Mouse (Mus musculus) left cerebral cortex, postnatal 4 days (tissue): Measurements from ENCODE around the gene Tspan4. TPM values are rescaled to one million over a fixed set of nuclear protein-coding genes. Genes with fewer than 3 reads are reported as not detected.

Experiments used
- DNase-seq: peaks from one replicate; pipeline ENCODE4 v3.0.0-alpha.2; 2022
- intact Hi-C: fragments of 180-260 bp; cut with DNase I; formaldehyde crosslinking; loops from one replicate; pipeline ENCODE4 v1.15.1; 2025
- total RNA-seq, 2 experiments: library from RNA; stranded (reverse); gene quantifications; 2 replicates each; pipeline ENCODE4 v1.2.3; 2021

Tspan4 gene
- 10 to 100 TPM; 33.5 to 35.9 TPM for total RNA-seq

DNA sequence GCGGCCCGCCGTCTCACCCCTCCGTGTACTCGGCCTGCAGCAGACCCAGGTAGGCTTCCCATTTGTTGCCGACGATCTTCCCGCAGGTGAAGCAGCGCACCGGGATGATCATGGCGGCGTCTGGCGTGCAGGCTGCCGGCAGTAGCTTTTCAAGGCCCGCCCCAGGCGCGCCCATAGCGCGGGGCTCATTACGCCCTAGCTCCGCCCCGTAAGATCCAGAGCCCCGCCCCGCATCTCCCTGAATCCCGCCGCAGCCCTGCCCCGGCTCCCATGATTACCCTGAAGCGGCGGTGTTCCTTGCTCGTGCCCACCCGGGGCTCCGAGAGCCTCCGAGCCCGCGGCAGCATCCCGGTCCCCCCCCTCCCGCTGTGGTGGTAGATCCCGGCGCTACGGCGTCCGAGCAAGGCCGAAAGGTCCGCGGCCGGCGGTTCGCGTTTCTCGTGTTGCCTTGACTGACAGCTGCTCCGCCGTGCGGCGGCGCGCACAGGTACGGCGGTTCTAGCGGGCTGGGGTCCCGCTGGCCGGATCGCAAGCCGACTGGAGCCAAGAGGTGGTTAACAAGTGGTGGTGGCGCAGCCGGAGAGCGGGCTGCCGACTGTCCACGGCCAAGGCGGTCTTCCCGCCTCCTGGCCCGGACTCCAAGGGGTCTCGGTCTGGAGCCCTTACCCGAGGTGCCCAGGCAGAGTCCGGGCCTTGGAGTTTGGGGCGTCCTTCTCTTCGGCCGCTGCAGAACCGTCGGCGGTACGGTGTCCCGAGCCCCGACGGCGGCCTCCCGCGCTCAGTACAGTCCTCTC lies at the start of gene Tspan4, which contains the start of gene Polr2l:
Gene Tspan4, plus strand, starts transcription at position 230 of the 794 bp plus-strand sequence.
Gene Polr2l, minus strand, starts transcription at position 122 of the 794 bp plus-strand sequence.
- intact Hi-C loops: no loop called here
- DNase-seq: peak; percentile 85

DNA sequence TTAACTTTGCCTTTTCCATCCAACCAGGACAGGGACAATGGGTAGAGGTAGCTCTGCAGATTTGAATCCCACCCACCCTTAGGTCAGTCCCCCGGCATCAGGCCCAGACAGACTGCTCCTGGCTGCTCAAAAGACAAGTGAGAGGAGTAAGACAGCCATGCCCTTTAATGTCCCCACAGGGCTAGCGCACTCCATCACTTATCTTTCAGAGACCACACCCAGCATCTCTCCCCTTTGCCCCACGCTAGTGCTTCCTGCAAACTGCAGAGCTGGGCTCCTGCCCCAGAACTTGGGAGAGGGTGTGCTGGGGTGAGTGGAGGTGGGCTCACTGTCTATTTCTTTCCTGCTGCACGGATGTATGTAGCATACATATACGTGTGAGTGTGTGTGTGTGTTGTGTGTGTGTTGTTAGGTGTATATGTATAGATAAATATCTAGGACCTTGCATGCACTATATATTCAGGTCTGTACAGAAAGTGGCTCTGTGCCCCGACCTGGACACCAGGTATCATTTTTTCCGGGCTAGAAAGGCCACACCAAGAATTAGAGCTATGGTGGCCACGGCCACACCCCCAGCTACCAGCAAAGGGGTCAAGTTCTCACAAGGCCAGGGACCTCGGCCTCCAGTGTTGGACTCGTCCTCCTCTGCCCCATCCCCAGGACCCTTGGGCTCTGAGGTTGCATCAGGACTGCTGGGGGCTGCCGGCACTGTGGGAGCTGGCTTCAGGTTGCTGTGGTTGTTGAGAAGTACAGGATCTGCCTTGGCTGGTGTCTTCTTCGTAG lies 47.9 kb upstream of the Tspan4 start:
- no peak for DNase-seq
- intact Hi-C loops: no loop called here

DNA sequence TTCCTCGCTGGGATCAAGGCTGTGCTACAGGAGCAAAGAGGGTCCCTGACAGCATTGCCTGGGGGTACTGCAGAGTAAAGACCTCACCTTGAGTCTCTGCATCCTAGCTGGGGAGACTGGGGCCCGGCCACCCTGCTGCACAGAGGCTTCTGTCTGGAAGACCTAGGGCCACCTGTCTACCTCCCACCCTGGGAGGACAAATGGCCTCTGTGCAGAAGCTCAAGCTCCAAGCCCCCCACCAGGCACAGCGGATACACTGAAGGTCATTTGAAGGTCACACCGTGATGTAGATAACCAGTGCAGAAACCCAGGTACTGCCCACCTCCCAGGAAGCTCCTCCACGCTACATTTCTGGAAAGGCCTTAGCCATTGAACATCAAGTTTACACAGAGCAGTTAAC lies 46.3 kb upstream of the Tspan4 start:
- intact Hi-C loops: no loop called here
- no peak for DNase-seq

DNA sequence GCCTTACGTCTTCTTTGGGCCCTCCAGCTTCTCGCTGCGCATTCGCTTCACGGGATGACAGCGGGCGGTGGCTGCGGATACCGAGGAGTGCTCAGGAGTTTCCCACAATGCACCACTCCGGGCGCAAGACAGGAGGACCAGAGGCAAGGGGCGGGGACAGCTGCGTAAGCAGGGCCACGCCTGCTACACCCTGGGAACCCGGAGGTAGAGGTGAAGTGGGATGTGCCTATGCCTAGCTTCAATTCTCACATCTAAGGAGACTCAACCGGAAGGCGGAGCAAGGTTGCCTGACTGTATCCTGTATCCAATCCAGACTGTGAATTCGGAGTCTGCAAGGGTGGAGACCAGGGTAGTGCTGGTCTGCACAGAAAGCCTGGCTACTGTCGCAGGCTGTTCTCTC lies 45.7 kb upstream of the Tspan4 start, which contains the start of gene Cend1:
Gene Cend1, minus strand, starts transcription at position 182 of the 400 bp plus-strand sequence.
- intact Hi-C loops: no loop called here
- DNase-seq: peak; percentile 65

DNA sequence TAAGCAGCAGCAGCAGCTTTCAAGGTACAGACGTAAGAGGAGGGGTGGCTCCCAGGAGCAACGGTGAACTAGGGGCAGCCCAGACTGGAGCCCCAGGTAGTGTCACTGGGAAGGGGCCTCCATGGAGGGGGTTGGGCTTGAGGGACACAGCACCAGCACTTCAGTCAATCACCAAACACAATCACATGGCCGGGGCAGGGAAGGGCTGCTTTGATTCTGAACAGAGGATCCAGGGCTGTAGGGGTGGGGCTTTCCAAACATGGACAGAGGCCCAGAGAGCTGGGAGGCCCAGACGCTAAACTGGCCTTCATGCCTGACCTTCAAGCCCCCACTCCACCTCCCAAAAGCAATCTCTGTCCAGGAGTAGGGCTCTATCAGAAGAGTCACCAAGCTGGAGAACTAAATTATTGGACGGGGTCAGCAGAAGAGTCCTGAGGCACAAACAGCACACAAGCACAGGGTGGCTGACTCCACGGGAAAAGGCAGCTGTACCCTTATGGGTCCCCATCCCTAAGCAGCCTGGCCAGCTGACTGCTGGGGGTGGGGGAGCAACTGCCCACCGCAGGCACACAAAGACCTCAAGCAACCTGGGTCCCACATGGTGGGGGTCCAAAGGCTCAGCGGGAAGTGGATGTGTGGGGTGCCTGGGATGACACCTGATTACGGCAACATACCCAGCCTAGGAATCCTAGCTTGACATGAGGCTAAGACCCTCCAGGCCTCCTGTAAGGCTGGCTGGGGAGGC lies 45.0 kb upstream of the Tspan4 start:
- intact Hi-C loops: no loop called here
- DNase-seq: no peak

DNA sequence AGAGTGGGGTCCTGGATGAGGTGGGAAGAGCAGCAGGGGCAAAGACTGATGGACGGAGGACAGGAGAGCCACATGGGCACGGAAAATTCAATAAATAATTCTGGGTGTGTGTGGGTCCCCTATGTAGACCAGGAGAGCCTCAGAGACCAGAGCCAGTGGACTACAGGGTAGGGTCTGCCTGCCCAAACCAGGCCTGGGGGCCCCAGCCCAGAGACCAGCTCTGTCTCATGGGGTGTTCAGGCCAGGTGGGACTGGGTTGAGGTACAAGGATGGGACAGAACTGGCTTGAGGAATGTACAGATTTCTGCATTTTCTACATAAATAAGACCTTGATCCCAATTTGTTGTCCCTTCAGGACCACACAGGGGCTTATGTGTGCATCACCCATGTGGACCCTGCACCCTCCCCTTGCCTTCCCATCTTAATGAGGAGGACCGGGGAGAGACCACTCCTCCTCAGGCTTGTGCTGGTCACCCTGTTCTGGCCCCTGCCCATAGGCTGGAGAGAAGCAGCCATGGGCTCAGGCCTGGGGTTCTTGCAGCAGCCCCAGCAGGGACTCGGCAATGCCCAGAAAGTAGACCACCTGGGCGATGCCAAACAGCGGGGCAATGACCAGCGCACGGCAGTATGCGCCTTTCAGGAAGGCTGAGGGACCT lies 44.3 kb upstream of the Tspan4 start:
- intact Hi-C loops: no loop called here

DNA sequence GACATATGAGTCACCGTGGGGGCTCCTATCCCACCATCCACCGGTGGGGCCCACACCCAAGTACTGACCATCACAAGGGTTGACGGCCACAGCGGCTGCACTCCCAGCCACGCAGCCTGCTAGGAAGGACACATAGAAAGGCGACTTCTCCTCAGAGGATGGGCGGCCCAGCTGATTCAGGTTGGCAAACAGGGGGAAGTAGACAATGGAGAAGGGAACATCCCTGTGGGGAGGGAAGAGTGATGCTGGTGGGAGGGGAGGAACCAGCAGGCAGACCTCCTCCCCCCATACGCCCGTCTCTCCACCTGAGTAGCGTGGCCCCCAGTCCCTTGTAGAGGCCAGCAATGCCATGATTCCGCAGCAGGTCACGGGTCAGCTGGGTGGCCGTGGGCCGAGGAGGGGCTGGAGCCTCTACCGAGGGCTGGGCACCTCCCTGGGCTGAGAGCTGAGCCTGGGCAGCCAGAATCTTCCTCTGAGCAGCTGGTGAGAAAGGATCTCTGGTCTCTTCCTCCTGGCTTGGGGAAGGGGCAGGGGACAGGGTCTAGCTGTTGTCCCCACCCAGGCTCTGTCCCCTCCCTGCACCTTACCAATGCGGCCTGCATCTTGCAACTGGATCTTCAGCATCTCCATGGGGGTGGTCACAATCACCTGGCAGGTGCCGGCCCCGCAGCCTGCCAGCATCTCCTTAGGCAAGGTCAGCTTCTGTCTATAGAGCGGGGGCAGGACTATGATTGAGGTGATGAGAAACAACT lies 43.4 kb upstream of the Tspan4 start:
- DNase-seq: no peak
- intact Hi-C loops: no loop called here

More for the DNA sequence above, 44.3 kb upstream of the Tspan4 start:
- DNase-seq: no peak

DNA sequence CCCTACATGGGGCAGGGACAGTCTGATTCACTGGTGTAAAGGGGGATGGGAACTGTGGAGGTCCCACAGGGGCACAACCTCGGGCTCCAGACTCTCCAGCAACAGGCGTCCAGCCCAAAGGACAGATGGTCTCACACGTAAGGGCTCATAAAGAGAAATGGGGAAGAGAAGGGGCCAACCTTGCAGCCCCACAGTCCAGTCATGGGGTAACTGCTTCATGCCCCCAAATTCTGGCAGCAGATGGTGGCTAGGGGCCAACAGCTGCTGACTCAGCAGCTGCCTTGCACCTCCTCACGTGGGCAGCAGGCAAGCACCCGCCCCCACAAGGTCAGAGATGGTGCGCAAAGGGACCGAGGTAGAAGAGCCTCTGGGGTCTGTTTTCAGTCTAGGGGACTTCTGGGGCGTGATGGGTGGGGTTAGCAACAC lies 42.8 kb upstream of the Tspan4 start:
- intact Hi-C loops: no loop called here
- peak; percentile 66 for DNase-seq

DNA sequence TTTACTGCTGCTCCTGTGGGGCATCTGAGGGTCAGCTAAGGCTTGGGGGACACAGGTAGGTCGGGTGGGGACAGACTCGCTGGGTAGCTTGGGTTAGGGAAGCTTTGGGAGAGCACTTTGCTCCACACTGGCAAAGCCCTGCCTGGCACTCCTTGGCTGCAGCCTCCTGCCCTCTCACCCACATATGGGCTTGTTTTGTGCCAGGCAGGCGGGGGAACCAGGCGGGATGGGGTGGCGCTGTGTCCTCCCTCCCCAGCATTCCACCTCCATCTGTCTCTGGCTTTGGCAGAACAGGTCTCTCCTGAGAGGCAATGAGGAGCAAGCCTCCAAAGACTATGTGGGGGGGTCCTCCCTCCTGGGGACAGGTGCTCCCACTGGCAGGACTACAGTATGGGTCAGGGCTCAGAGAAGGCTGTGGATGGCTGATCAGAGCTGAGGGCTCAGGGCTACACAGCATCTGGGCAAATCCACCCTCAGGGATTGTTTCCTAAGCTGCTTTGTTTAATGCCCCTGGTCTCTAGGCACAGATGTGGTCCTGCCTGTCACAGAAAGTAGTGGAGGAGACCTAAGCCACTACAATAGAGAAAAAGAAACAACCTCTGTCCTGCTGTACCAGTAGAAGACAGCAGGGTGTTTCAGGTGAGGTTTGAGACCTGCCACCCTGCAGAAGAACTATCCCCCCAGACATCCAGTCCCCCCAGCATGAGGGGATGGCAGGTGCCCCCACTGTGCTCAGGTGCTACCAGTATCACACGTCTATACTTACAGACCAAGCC lies 42.1 kb upstream of the Tspan4 start:
- intact Hi-C loops: no loop called here
- DNase-seq: peak; percentile 84

DNA sequence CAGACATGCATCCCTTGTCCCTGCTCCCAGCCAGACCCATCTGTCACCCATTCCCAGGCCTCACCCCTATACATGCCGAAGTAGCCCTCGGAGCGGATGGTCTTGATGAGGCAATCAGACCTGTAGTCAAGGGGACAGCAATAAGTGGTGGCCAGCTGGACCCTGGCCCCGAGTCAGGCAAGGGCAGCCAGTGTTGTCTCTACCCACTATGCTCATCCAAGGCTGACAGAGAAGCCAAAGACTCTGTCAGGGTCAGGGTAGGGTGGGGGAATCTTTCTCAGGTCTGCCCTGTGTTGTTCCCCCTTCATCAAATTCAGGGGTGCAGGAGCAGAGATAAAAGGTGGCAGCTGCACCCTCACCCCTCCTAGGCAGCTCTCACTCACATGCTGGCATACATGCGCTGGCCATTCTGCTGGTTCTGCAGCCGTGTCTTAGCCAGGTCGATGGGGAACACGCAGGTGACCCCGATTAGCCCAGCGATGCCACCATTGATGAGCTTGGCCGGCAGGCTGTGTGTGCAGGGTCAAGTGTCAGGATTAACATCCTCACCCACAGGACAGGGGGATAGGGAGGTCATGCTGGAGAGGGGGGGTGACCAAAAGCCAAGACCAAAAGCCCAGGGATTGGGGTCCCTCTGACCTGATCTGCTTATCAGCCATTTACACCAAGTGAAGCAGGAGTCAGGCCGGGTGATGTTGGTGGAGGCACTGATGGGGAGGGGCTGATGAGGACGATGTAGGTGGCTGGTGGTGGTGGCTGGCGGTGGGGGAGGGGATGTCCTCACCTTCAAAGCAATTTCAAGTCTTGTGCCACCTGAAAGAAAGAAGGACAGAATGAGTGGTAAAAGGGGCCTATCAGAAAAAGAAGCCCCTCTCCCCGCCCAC lies 41.3 kb upstream of the Tspan4 start:
- DNase-seq: peak; percentile 51

DNA sequence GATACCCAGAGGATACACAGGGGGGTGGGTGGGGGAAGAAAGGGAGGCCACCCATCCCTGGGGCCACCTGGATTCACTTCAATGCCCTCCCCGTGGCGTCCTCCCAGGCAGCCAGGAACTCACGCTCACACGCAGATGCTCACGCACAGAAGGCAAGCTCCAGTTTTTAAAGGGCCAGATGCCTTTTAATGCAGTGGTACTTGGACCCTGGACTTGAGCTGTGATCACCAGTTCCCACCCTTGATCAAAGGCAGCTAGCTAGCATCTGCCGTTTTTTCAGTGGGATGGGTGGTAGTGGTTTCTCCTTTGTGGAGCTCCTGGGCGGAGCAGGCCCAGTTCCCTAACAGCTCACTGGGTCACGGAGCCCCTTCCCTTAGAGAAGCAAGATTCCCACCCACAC lies 40.6 kb upstream of the Tspan4 start:
- intact Hi-C loops: no loop called here
- peak; percentile 44 for DNase-seq

More for the DNA sequence above, 41.3 kb upstream of the Tspan4 start:
- intact Hi-C loops: no loop called here

DNA sequence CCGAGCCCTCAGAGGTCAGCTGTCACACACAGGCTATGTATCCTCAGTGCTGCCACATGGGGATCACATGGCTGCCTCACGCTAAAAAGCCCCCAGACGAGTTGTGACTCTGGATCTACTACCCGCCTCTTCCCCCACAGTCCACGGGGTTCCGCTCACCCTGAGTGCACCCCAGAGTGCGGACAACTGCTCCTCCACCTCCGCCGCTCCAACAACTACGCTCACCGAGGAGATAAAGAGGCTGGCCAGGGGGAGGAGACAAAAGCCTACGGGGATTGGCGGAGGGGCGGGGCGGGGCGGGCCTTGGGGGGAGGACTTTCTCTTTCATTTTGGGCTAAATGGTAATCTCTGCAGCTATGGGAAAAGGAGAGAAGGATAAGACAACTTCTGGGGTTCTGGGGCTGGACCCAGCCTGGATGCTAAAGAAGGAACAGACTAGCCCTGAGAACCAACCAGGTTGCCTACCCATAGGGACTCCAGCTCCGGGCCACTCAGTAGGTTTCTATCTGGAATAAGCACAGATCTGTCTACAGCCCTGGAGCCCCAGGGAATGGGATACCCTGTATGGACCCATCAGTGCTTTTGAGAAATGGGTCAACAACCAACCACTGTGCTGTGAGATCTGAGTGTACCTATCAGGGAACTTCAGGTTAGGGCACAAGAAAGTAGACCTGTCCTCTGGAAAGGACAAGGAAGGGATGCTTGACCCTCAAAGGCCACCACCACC lies 39.7 kb upstream of the Tspan4 start:
- intact Hi-C loops: no loop called here
- peak; percentile 49 for DNase-seq

DNA sequence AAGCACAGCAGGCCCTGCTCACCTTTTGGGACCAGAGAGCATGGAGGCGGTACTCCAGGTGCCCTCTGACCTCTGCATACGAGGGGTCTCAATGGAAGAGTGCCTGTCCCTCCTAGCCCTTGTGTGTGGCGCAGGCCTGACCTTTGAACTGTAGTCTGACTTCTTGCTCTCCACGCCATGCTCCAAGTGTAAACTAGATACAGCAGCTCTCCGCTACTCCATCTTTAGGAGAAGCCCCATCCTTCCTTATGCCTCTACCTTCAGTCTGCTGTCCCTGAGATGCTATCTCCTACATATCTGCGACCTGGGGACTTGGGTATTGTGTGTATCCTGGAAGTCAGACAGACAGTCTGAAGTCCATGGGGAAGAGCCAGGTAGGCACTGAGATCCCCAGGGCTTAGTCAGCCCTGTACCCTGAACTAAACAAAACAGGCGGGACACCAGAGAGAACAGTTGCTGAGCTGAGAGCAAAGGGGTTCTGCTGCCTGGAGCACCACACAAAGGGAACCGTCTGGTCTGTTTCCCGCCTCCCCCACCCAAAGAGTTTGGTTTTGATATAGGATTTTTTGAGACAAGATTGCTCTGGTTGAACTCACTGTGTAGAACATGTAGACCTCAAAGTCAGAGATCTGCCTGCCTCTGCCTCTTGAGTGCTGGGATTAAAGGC lies 39.1 kb upstream of the Tspan4 start:
- no peak for DNase-seq
- intact Hi-C loops: no loop called here

DNA sequence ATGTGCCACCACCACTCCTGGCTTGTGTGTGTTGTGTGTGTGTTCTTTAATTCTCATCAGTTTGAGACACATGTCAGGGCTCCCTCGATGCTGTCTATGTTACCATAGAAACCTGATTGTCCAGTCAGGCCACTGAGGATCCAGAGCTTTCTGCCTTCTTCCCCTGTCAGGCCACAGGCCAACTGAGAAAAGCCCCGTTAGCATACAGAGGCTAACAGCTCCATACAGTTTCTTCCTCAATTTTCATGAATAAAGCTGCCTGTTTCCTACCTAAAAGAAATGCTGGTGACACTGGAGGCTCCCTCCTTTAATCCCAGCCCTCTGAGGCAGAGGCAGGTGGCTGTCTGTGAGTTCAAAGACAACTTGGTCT lies 38.5 kb upstream of the Tspan4 start:
- no peak for DNase-seq
- intact Hi-C loops: no loop called here

DNA sequence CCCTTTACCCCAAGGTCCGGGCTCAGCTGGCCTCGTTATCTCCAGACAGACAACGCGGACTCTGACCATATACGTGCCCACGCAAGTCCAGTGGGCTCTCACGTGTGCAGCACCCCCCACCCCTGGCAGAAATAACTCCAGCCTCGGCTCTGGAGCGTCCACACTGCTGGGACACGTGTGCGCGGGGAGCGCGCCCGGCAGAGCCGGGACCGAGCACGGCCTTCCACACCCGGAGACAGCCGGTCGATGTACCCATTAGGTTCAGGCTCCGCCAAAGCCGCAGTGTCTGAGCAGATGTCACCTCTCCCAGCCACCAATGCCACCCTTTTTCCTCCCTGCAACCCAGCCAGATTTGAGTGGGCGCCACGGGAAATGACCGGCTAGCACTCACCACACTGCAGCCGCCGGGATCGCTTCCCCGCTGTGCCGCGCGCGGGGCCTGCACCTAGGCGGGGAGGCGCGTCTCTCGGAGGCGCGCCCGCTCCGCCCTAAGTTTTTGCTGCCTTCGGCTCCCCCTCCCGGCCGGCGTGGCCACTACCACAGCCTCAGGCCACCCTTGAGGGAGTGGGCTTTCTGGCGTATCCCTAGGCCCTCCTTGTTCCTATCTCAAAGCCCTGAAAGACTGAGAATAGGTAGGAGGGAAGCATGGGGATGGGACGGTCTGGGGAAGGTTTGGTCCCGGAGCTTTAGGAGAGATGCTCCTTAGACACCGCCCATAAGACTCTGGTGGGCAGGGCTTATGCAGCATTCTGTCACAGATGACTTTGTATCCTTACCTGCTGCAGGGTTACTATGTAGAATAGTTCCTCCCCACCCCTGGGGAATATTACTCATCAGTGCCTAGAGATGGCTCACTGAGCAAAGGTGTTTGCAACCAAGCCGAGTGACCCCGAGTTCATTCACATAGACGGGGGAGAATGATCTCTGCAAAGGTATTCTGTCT lies 37.6 kb upstream of the Tspan4 start, which contains the start of gene Slc25a22:
Gene Slc25a22, minus strand, starts transcription at position 715 of the 943 bp plus-strand sequence.
- intact Hi-C loops: no loop called here
- DNase-seq: peak; percentile 86
